Mouse (Mus musculus): ENCODE measurements around the gene Ppp1r12b. TPM values are rescaled to one million over a fixed set of nuclear protein-coding genes. Genes with fewer than 3 reads are reported as not detected.

Ppp1r12b gene
- total and polyA plus RNA-seq, 3 experiments: 4.7 to 7.8 TPM; not detected in 1

DNA sequence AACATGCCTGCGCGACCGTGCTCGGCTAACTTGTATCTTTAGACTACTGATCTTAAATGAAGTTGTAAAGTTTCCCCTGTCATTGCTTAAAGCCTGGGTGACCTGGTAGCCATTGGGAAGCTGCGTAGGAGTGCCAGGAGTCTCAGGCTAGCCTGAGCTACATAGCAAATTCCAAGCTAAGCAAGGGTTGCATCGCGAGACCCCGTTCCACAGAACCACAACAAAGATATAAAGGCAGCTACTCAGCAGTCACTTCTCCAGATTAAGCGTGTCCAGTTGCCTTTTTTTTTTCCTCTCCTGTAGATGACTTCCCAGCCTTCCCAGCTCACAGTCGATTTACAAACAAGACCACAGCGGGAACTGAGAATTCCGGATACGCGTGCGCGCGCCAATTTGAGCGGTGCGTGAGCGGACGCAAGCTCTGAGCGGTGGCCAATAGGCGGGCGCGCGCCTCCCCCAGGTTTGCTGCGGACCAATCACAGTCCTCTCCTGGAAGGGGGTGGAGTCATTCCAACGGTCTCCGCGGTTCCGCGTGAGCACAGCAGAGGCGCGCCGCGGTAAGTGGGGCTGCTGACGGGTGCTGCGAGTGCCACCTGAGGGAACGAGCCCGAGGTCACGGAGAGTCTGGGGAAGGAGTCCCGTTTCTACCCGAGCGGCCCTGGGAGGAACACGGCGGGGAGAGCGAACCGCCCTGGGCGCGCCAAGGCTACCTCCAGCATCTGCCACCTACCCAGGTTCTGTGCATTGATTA lies 6.5 kb upstream of the Ppp1r12b start, which contains the start of gene Ube2t (continued):
- TF ChIP-seq JUND (IDR thresholded peaks at IDR 0.05; ENCODE audit: low read depth, low read length) (no peak), POLR2A (IDR thresholded peaks at IDR 0.05; ENCODE audit: control insufficient read depth in 1 of 2, insufficient read depth in 1 of 2, low read depth in 1 of 2, low read length in 2 of 2, poor library complexity in 1 of 2) (peak; percentile 75 to 87), MYC (IDR thresholded peaks at IDR 0.05; ENCODE audit: low read depth, low read length) (peak; percentile 39; the same call in 1 of the 2 replicates), MAX (IDR thresholded peaks at IDR 0.05; ENCODE audit: low read length) (no peak; the same call in 1 of the 2 replicates), POLR2AphosphoS5 (IDR thresholded peaks at IDR 0.05; ENCODE audit: borderline replicate concordance, low read depth, low read length) (no peak), NELFE (IDR thresholded peaks at IDR 0.05; ENCODE audit: low read depth, low read length) (peak; percentile 85), GABPA (IDR thresholded peaks at IDR 0.05; ENCODE audit: low read depth, low read length) (no peak), ELF1 (IDR thresholded peaks at IDR 0.05; ENCODE audit: low read depth, low read length) (peak; percentile 46; the same call in 1 of the 2 replicates), MAFK (IDR thresholded peaks at IDR 0.05; ENCODE audit: borderline replicate concordance, low read depth, low read length) (no peak), ETS1 (IDR thresholded peaks at IDR 0.05; ENCODE audit: low read depth, low read length) (no peak), ZC3H11A (IDR thresholded peaks at IDR 0.05; ENCODE audit: low read depth, low read length) (no peak), EP300 (IDR thresholded peaks at IDR 0.05; ENCODE audit: low read depth in 1 of 2, low read length in 2 of 2) (peak; percentile 16 to 46; a peak in 1 of 4 replicates), CHD2 (IDR thresholded peaks at IDR 0.05; ENCODE audit: low read length) (peak; percentile 86)

DNA sequence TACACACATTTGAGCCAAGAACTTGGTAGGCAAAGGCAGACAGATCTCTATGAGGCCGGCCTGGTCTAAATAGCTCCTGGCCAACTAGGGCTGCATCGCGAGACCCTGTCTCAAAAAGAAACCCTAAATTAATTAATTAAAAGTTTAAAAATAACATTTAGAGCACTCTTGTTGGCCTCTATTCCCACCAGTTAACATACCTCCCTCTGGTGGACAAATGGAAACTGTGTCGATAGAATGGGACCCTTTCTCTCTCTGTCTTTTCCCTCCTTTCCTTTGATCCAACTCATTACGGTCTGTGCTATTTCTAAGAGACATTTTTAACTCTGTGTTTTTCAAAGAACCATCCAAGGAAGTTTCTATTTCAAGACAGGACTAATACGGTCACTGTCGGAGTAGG lies 4.9 kb upstream of the Ppp1r12b start:
- Histone ChIP-seq H3K79me2 (ENCODE audit: control insufficient read depth, insufficient read depth, low read length, poor library complexity) (peaks cover 5% of the 10 kb centered on the region), H3K4me1 (ENCODE audit: control insufficient read depth in 1 of 2, insufficient read depth in 2 of 2, low read length in 2 of 2) (peaks cover 0 to 3% of the 10 kb centered on the region in 2 experiments; a peak in 1 of 4 replicates), H3K9ac (ENCODE audit: control insufficient read depth, low read depth, low read length, poor library complexity, severe bottlenecking) (no peak overlapping the region), H3K9me3 (replicated peaks; ENCODE audit: insufficient read depth, low read length) (no peaks in the 10 kb centered on the region), H3K27ac (ENCODE audit: control insufficient read depth, low read depth, low read length) (no peak overlapping the region), H3K27me3 (ENCODE audit: control insufficient read depth in 1 of 2, insufficient read depth in 2 of 2, low read length in 2 of 2) (no peaks in the 10 kb centered on the region), H3K36me3 (ENCODE audit: control insufficient read depth in 1 of 2, insufficient read depth in 2 of 2, low read length in 2 of 2) (peaks cover 0 to 5% of the 10 kb centered on the region in 2 experiments; a peak in 2 of 4 replicates), H3K4me3 (ENCODE audit: control insufficient read depth in 1 of 2, insufficient read depth in 1 of 2, low read depth in 2 of 2, low read length in 2 of 2) (peak overlapping the region in 1 of 2 experiments; percentile 59; a peak in 2 of 4 replicates)
- no peak for TF ChIP-seq CHD1 (IDR thresholded peaks at IDR 0.05; ENCODE audit: low read depth, low read length)
- 0 out of 2 replicates have a peak, but pooled peaks have one; percentile 40 for TF ChIP-seq GATA1 (IDR thresholded peaks at IDR 0.05; ENCODE audit: low read depth, low read length)
- TF ChIP-seq MAZ (IDR thresholded peaks at IDR 0.05; ENCODE audit: low read depth, low read length): no peak
- no peak for TF ChIP-seq ETS1 (IDR thresholded peaks at IDR 0.05; ENCODE audit: low read depth, low read length)
- TF ChIP-seq TBP (IDR thresholded peaks at IDR 0.05; ENCODE audit: low read depth, low read length): no peak
- no peak for TF ChIP-seq POLR2AphosphoS2 (IDR thresholded peaks at IDR 0.05; ENCODE audit: low read length)
- TF ChIP-seq SIN3A (IDR thresholded peaks at IDR 0.05; ENCODE audit: low read length): no peak
- TF ChIP-seq CTCF (IDR thresholded peaks at IDR 0.05 in 2 of 3, conservative IDR thresholded peaks at IDR 0.05 in 1 of 3; ENCODE audit: control insufficient read depth in 1 of 3, insufficient read depth in 1 of 3, low read depth in 2 of 3, low read length in 3 of 3, poor library complexity in 1 of 3, severe bottlenecking in 1 of 3): peak; percentile 9 to 64 (median 62); a peak in 4 of 6 replicates
- no peak for TF ChIP-seq E2F4 (IDR thresholded peaks at IDR 0.05; ENCODE audit: borderline replicate concordance, low read depth, low read length)
- no peak for TF ChIP-seq MAFK (IDR thresholded peaks at IDR 0.05; ENCODE audit: borderline replicate concordance, low read depth, low read length)
- peak; percentile 10; the same call in 1 of the 2 replicates for TF ChIP-seq RAD21 (IDR thresholded peaks at IDR 0.05; ENCODE audit: low read depth, low read length)
- TF ChIP-seq GABPA (IDR thresholded peaks at IDR 0.05; ENCODE audit: low read depth, low read length): no peak
- no peak for TF ChIP-seq CHD2 (IDR thresholded peaks at IDR 0.05; ENCODE audit: low read length)
- no peak for TF ChIP-seq MXI1 (IDR thresholded peaks at IDR 0.05; ENCODE audit: low read depth, low read length)
- TF ChIP-seq POLR2A (IDR thresholded peaks at IDR 0.05; ENCODE audit: control insufficient read depth in 1 of 2, insufficient read depth in 1 of 2, low read depth in 1 of 2, low read length in 2 of 2, poor library complexity in 1 of 2): no peak
- no peak for TF ChIP-seq MYC (IDR thresholded peaks at IDR 0.05; ENCODE audit: low read depth, low read length)
- TF ChIP-seq SMC3 (IDR thresholded peaks at IDR 0.05; ENCODE audit: low read depth, low read length): peak; percentile 36; the same call in 1 of the 2 replicates
- no peak for TF ChIP-seq TAL1 (IDR thresholded peaks at IDR 0.05; ENCODE audit: low read length)
- peak; percentile 70 for DNase-seq (ENCODE audit: low read depth, low spot score)

Measured in MEL (cell line).